Mouse (Mus musculus): ENCODE results near the gene Taok3. TPM values are rescaled to one million over a fixed set of nuclear protein-coding genes. Genes with fewer than 3 reads are reported as not detected.

Taok3 gene
- total and polyA plus RNA-seq, 3 experiments: 8.3 to 35.0 (median 17.4) TPM

DNA sequence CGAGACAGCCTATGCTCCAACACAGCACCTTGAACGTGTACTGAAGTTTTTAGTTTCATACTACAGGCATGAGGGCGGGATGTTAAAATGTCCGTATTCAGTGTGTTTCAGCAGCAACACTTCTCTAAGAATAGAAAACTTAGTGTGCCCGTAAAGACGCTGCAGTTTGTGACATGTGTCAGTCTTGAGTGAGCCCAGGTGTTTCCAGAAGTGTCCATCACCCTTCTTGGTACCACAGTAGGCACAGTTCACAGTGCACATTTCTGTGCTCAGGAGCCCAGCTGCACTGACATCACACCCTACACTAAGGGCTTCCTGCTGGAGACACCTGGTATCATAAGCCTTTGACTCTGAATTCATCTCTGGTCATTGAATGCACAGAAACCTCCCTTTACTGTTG lies 58.6 kb downstream of the Taok3 start (continued):
- TF ChIP-seq MAX (IDR thresholded peaks at IDR 0.05; ENCODE audit: low read length): no peak; the same call in 1 of the 2 replicates
- peak; percentile 68 for TF ChIP-seq ETS1 (conservative IDR thresholded peaks at IDR 0.05; ENCODE audit: low read depth, low read length)
- TF ChIP-seq GABPA (IDR thresholded peaks at IDR 0.05; ENCODE audit: insufficient replicate concordance, low read depth, low read length): no peak
- TF ChIP-seq MAFK (IDR thresholded peaks at IDR 0.05; ENCODE audit: insufficient replicate concordance, low read length): no peak
- TF ChIP-seq TBP (conservative IDR thresholded peaks at IDR 0.05; ENCODE audit: low read depth, low read length): no peak
- TF ChIP-seq NELFE (IDR thresholded peaks at IDR 0.05; ENCODE audit: low read depth, low read length): no peak
- TF ChIP-seq JUN (IDR thresholded peaks at IDR 0.05; ENCODE audit: insufficient read depth, low read depth, low read length): peak; percentile 52; the same call in 1 of the 2 replicates
- no peak for TF ChIP-seq HCFC1 (IDR thresholded peaks at IDR 0.05; ENCODE audit: low read depth, low read length)
- TF ChIP-seq MAZ (IDR thresholded peaks at IDR 0.05; ENCODE audit: low read depth, low read length): no peak
- TF ChIP-seq MXI1 (IDR thresholded peaks at IDR 0.05; ENCODE audit: low read depth, low read length): peak; percentile 45
- no peak for TF ChIP-seq NRF1 (IDR thresholded peaks at IDR 0.05; ENCODE audit: low read depth, low read length)
- TF ChIP-seq EP300 (IDR thresholded peaks at IDR 0.05; ENCODE audit: low read length): no peak
- peak; percentile 71; the same call in 1 of the 2 replicates for TF ChIP-seq MYC (IDR thresholded peaks at IDR 0.05; ENCODE audit: low read depth, low read length)

DNA sequence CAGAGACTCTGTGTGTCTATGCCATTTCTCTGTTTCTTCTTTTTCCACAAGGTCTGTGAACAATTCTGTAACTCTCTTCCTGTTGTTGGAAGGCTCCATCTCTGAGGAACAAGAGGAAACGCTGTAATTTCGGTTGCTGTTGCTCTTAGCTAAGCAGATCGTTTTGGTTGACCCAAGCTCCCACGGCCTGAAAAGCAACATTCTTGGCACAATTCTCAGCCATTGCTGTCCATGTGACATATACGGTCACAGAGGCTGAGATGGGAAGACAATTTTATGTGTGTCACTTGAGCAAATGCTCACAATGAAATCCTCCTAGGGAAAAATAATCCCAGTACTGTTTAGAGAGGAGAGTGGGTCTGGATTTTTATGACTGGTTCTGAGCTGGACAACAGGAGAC lies 62.0 kb downstream of the Taok3 start:
- Histone ChIP-seq H3K9me3 (replicated peaks; ENCODE audit: low read length) (peaks cover 31% of the 10 kb centered on the region), H3K36me3 (replicated peaks in 1 of 2; ENCODE audit: control insufficient read depth in 1 of 2, insufficient read depth in 1 of 2, low read length in 1 of 2) (peaks cover 17 to 64% of the 10 kb centered on the region in 2 experiments), H3K9ac (ENCODE audit: insufficient read depth, low read depth) (0 out of 2 replicates have a peak overlapping the region, but pooled peaks have one; percentile 11), H3K27me3 (replicated peaks) (no peaks in the 10 kb centered on the region), H3K79me2 (replicated peaks; ENCODE audit: control insufficient read depth, extremely low read depth, insufficient read depth, poor library complexity, severe bottlenecking) (no peaks in the 10 kb centered on the region; the same call in 1 of the 2 replicates), H3K27ac (ENCODE audit: insufficient read depth, low read depth) (no peak overlapping the region), H3K4me1 (ENCODE audit: control insufficient read depth in 1 of 2, insufficient read depth in 2 of 2) (peaks cover 24 to 49% of the 10 kb centered on the region in 2 experiments), H3K4me3 (replicated peaks in 1 of 3; ENCODE audit: low read depth in 2 of 3, low read length in 2 of 3, poor library complexity in 1 of 3) (no peak overlapping the region), H3K4me2 (ENCODE audit: insufficient read depth, low read depth, poor library complexity, severe bottlenecking) (no peak overlapping the region)
- TF ChIP-seq EP300 (IDR thresholded peaks at IDR 0.05; ENCODE audit: low read length): 0 out of 2 replicates have a peak, but pooled peaks have one; percentile 1
- TF ChIP-seq JUND (conservative IDR thresholded peaks at IDR 0.05; ENCODE audit: low read depth, low read length): no peak
- TF ChIP-seq MAFK (IDR thresholded peaks at IDR 0.05; ENCODE audit: insufficient replicate concordance, low read length): no peak
- DNase-seq (ENCODE audit: extremely low read depth): no peak
- in situ Hi-C loops (cut with MboI; ENCODE audit: low pct_ligation_motif_present, low pct_unique_long_range_greater_than_20kb, low sequenced_read_pairs) (no loop called here), dilution Hi-C loops (cut with MboI; ENCODE audit: extremely low pct_ligation_motif_present, extremely low pct_unique_long_range_greater_than_20kb, low sequenced_read_pairs) (no loop called here)

DNA sequence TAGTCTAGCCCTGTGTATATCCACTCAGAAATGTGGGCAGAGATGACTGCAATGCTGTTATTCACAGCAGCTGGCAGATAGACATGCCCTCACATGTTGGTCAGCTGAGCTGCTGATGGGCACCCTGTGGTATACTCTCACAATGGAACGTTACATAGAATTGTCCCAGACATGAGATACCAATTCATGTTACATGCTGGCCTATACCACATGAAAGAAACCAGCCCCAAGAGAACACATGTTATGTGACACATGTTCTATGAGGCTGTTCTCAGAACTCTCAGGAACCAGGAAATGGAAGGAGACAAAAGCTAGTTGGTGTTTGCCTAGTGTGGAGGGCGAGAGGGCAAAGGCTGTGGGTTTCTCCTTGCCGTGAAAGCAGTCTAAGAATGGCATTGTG lies 62.5 kb downstream of the Taok3 start:
- in situ Hi-C loops (cut with MboI; ENCODE audit: low pct_ligation_motif_present, low pct_unique_long_range_greater_than_20kb, low sequenced_read_pairs) (no loop called here), dilution Hi-C loops (cut with MboI; ENCODE audit: extremely low pct_ligation_motif_present, extremely low pct_unique_long_range_greater_than_20kb, low sequenced_read_pairs) (no loop called here)
- Histone ChIP-seq H3K27me3 (replicated peaks) (no peaks in the 10 kb centered on the region), H3K79me2 (replicated peaks; ENCODE audit: control insufficient read depth, extremely low read depth, insufficient read depth, poor library complexity, severe bottlenecking) (no peaks in the 10 kb centered on the region; the same call in 1 of the 2 replicates), H3K27ac (ENCODE audit: insufficient read depth, low read depth) (peak overlapping the region; percentile 47), H3K9me3 (replicated peaks; ENCODE audit: low read length) (peaks cover 26% of the 10 kb centered on the region), H3K4me1 (ENCODE audit: control insufficient read depth in 1 of 2, insufficient read depth in 2 of 2) (peaks cover 24 to 49% of the 10 kb centered on the region in 2 experiments), H3K36me3 (replicated peaks in 1 of 2; ENCODE audit: control insufficient read depth in 1 of 2, insufficient read depth in 1 of 2, low read length in 1 of 2) (peaks cover 17 to 63% of the 10 kb centered on the region in 2 experiments), H3K9ac (ENCODE audit: insufficient read depth, low read depth) (0 out of 2 replicates have a peak overlapping the region, but pooled peaks have one; percentile 11), H3K4me2 (ENCODE audit: insufficient read depth, low read depth, poor library complexity, severe bottlenecking) (0 out of 2 replicates have a peak overlapping the region, but pooled peaks have one; percentile 41), H3K4me3 (replicated peaks in 1 of 3; ENCODE audit: low read depth in 2 of 3, low read length in 2 of 3, poor library complexity in 1 of 3) (no peak overlapping the region)
- DNase-seq (ENCODE audit: extremely low read depth): no peak
- no peak for TF ChIP-seq JUN (IDR thresholded peaks at IDR 0.05; ENCODE audit: insufficient read depth, low read depth, low read length)
- no peak for TF ChIP-seq ZC3H11A (IDR thresholded peaks at IDR 0.05; ENCODE audit: low read depth, low read length)
- TF ChIP-seq HCFC1 (IDR thresholded peaks at IDR 0.05; ENCODE audit: low read depth, low read length): no peak
- TF ChIP-seq ELF1 (IDR thresholded peaks at IDR 0.05; ENCODE audit: low read depth, low read length): peak; percentile 54
- no peak for TF ChIP-seq ZNF384 (IDR thresholded peaks at IDR 0.05; ENCODE audit: low read depth, low read length)
- no peak for TF ChIP-seq GABPA (IDR thresholded peaks at IDR 0.05; ENCODE audit: insufficient replicate concordance, low read depth, low read length)
- TF ChIP-seq IRF4 (IDR thresholded peaks at IDR 0.05; ENCODE audit: low read depth, low read length): peak; percentile 42; the same call in 1 of the 2 replicates
- TF ChIP-seq CHD1 (IDR thresholded peaks at IDR 0.05; ENCODE audit: low read depth, low read length): peak; percentile 89; the same call in 1 of the 2 replicates
- TF ChIP-seq SMC3 (IDR thresholded peaks at IDR 0.05; ENCODE audit: low read depth, low read length): no peak
- TF ChIP-seq MXI1 (IDR thresholded peaks at IDR 0.05; ENCODE audit: low read depth, low read length): 0 out of 2 replicates have a peak, but pooled peaks have one; percentile 36
- TF ChIP-seq ETS1 (conservative IDR thresholded peaks at IDR 0.05; ENCODE audit: low read depth, low read length): peak; percentile 46; the same call in 1 of the 2 replicates
- TF ChIP-seq USF1 (IDR thresholded peaks at IDR 0.05; ENCODE audit: low read depth, low read length): no peak
- TF ChIP-seq NRF1 (IDR thresholded peaks at IDR 0.05; ENCODE audit: low read depth, low read length): no peak
- no peak for TF ChIP-seq E2F4 (IDR thresholded peaks at IDR 0.05; ENCODE audit: insufficient replicate concordance, low read depth, low read length)
- no peak for TF ChIP-seq PAX5 (IDR thresholded peaks at IDR 0.05; ENCODE audit: low read length)
- TF ChIP-seq KAT2A (IDR thresholded peaks at IDR 0.05; ENCODE audit: insufficient replicate concordance, low read length): no peak
- peak; percentile 53; the same call in 1 of the 2 replicates for TF ChIP-seq EP300 (IDR thresholded peaks at IDR 0.05; ENCODE audit: low read length)
- 0 out of 2 replicates have a peak, but pooled peaks have one; percentile 34 for TF ChIP-seq MEF2A (IDR thresholded peaks at IDR 0.05; ENCODE audit: borderline replicate concordance, low read depth, low read length)
- no peak for TF ChIP-seq MAFK (IDR thresholded peaks at IDR 0.05; ENCODE audit: insufficient replicate concordance, low read length)
- no peak for TF ChIP-seq TBP (conservative IDR thresholded peaks at IDR 0.05; ENCODE audit: low read depth, low read length)
- no peak for TF ChIP-seq RCOR1 (conservative IDR thresholded peaks at IDR 0.05; ENCODE audit: low read depth, low read length)
- TF ChIP-seq NELFE (IDR thresholded peaks at IDR 0.05; ENCODE audit: low read depth, low read length): no peak
